In the genomic region with DNA sequence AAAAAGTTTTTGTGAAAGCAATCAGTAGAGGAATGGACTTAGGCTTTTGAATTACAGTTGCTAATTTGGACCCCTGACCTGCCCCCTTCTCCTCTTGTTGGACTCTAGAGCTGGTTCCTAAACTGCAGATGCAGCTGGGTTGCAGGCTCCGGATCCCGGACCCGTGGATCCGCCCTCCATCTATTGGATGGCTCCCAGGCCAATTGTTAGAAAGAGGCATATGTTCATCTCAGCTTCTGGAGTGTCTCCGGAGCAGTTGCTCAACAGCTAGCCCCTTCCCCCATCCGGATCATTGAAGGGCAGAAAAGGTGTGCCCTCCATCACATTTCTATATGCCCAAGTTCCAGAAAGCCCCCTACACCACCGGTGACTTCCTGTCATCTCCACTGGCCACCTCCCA, we compare ENCODE assay signal across 9 mouse cellular contexts. TPM values are rescaled to one million over a fixed set of nuclear protein-coding genes. Genes with fewer than 3 reads are reported as not detected.
DNase-seq lines count a peak whose midpoint lies in the region; ATAC-seq lines count a peak whose summit lies in the region.
"Had no signal": no experiment of that assay in that cellular context is flagged by ENCODE, and none has a peak within 500 bp of the region (broad histone marks: within the 10 kb centered on the region; RNA-seq: fewer than 3 reads in every experiment).

No protein-coding gene starts in this region.

- peaks cover 53% of the 10 kb centered on the region for H3K27me3 ChIP-seq in kidney, embryonic 15.5 days
- H3K27me3 ChIP-seq in forebrain, embryonic 16.5 days (replicated peaks; ENCODE audit: control insufficient read depth, insufficient read depth, low read length): peaks cover 4% of the 10 kb centered on the region
- peaks cover 9% of the 10 kb centered on the region for H3K27me3 ChIP-seq in midbrain, embryonic 16.5 days (ENCODE audit: control insufficient read depth, insufficient read depth, low read depth, low read length)

- H3K27ac ChIP-seq in kidney, embryonic 15.5 days: no peak overlapping the region
- H3K27ac ChIP-seq in forebrain, embryonic 16.5 days (ENCODE audit: low read length): no peak overlapping the region
- no peak overlapping the region for H3K27ac ChIP-seq in midbrain, embryonic 16.5 days (ENCODE audit: low read length)

- intact Hi-C loops in left cerebral cortex, postnatal 25 days (cut with DNase I): loop anchor here (5.0 to 10.0 kb wide), 2 partner anchors 98 to 221 kb away; no protein-coding TSS in a partner anchor

- H3K4me1 ChIP-seq in kidney, embryonic 15.5 days: peaks cover 6% of the 10 kb centered on the region
- peaks cover 9% of the 10 kb centered on the region for H3K4me1 ChIP-seq in forebrain, embryonic 16.5 days (replicated peaks; ENCODE audit: control insufficient read depth, insufficient read depth, low read length)
- peaks cover 9% of the 10 kb centered on the region; the same call in 1 of the 2 replicates for H3K4me1 ChIP-seq in midbrain, embryonic 16.5 days (ENCODE audit: control insufficient read depth, insufficient read depth, low read length)

- H3K9me3 ChIP-seq in kidney, embryonic 15.5 days (replicated peaks): no peaks in the 10 kb centered on the region
- H3K9me3 ChIP-seq in forebrain, embryonic 16.5 days (ENCODE audit: control insufficient read depth, low read length): no peaks in the 10 kb centered on the region
- H3K9me3 ChIP-seq in midbrain, embryonic 16.5 days (replicated peaks; ENCODE audit: control insufficient read depth, low read length, poor library complexity, severe bottlenecking): no peaks in the 10 kb centered on the region

- peak overlapping the region; percentile 89 for H3K4me2 ChIP-seq in kidney, embryonic 15.5 days
- H3K4me2 ChIP-seq in forebrain, embryonic 16.5 days (ENCODE audit: low read length): peak overlapping the region; percentile 42
- H3K4me2 ChIP-seq in midbrain, embryonic 16.5 days (ENCODE audit: low read length): peak overlapping the region; percentile 59

- no peak overlapping the region for H3K9ac ChIP-seq in kidney, embryonic 15.5 days
- no peak overlapping the region for H3K9ac ChIP-seq in forebrain, embryonic 16.5 days (replicated peaks; ENCODE audit: low read depth, low read length)
- H3K9ac ChIP-seq in midbrain, embryonic 16.5 days (ENCODE audit: low read depth, low read length): peak overlapping the region; percentile 50; the same call in 1 of the 2 replicates

- no peak for ATAC-seq in kidney, embryonic 15.5 days (replicated peaks; ENCODE audit: low FRiP score)
- ATAC-seq in forebrain, embryonic 16.5 days: no peak
- ATAC-seq in midbrain, embryonic 16.5 days: no peak
- no peak for ATAC-seq in megakaryocyte-erythroid progenitor cell, adult 5-6 weeks (replicated peaks; ENCODE audit: low FRiP score, low TSS enrichment, poor library complexity, severe bottlenecking)
- ATAC-seq: Patski had no signal

- H3K4me3 ChIP-seq in kidney, embryonic 15.5 days (replicated peaks): peak overlapping the region; percentile 24
- peak overlapping the region; percentile 23; the same call in 1 of the 2 replicates for H3K4me3 ChIP-seq in forebrain, embryonic 16.5 days (replicated peaks; ENCODE audit: low read length)
- H3K4me3 ChIP-seq in midbrain, embryonic 16.5 days (ENCODE audit: low read depth, low read length): peak overlapping the region; percentile 35

- no peak for DNase-seq in kidney, adult 11 months
- peak; percentile 41 to 47 for DNase-seq in cerebellum, adult 18-20 months
- peak; percentile 12 to 15 for DNase-seq in left cerebral cortex, postnatal 25 days (ENCODE audit: low spot score in 2 of 2)
- DNase-seq in adipocyte (ENCODE audit: low spot score): no peak

- WGBS in kidney, embryonic 15.5 days: 15% methylated on average over 7 of the region's 7 CpGs
- 18% methylated on average over 7 of the region's 7 CpGs for WGBS in forebrain, embryonic 16.5 days
- 18% methylated on average over 7 of the region's 7 CpGs for WGBS in midbrain, embryonic 16.5 days

- no peaks in the 10 kb centered on the region for H3K36me3 ChIP-seq in kidney, embryonic 15.5 days
- no peaks in the 10 kb centered on the region for H3K36me3 ChIP-seq in forebrain, embryonic 16.5 days (ENCODE audit: control insufficient read depth, insufficient read depth)
- no peaks in the 10 kb centered on the region for H3K36me3 ChIP-seq in midbrain, embryonic 16.5 days (ENCODE audit: control insufficient read depth, insufficient read depth, low read length)

RNA-seq across cellular contexts. Expression of a gene that starts 1.9 kb away (rescaled TPM):
- 153 and 155 TPM in 2 replicates for polyA plus RNA-seq in kidney, embryonic 15.5 days (2015; fragmentation: Nextera tagmentation; extraction: Ambion mirVana)
- 5.9 and 7.4 TPM in 2 replicates for polyA plus RNA-seq in forebrain, embryonic 16.5 days (2015; fragmentation: Nextera tagmentation; extraction: Ambion mirVana)
- total RNA-seq in left cerebral cortex, postnatal 25 days (2021): 1 to 10 TPM; 3.2 to 3.7 TPM
- polyA plus RNA-seq in midbrain, embryonic 16.5 days (2015; fragmentation: Nextera tagmentation; extraction: Ambion mirVana): 14.9 and 17.5 TPM in 2 replicates
- not detected in 2 replicates for total RNA-seq in megakaryocyte-erythroid progenitor cell, adult 5-6 weeks (2014; fragmentation: Nextera tagmentation)
- total RNA-seq in megakaryocyte-erythroid progenitor cell, adult 5-6 weeks (2017): not detected in 2 replicates

Comparison
In these comparisons a context has a peak if more than half of its experiments do, and no peak if none do; other contexts are left out.
1. DNase-seq: peak in cerebellum, adult 18-20 months (2 of 2) and left cerebral cortex, postnatal 25 days (2 of 2); none in kidney, adult 11 months (single experiment) and adipocyte (single experiment).
2. Peak in every context shown above with its lines, with median percentiles within 50 percentile points of each other: H3K4me2 ChIP-seq and H3K4me3 ChIP-seq.